Mouse (Mus musculus) megakaryocyte progenitor cell, adult 5-6 weeks (primary cell): Measurements from ENCODE around the gene Dhrs3. TPM values are rescaled to one million over a fixed set of nuclear protein-coding genes. Genes with fewer than 3 reads are reported as not detected.

Experiments used
- ATAC-seq: replicated peaks from 2 replicates; pipeline ENCODE4 v1.8.0; 2016; ENCODE audit warnings: mild to moderate bottlenecking, moderate TSS enrichment, inconsistent platforms; ENCODE audit not compliant: poor library complexity
- total RNA-seq, 2 experiments: library from RNA; stranded (forward) in 1 of 2; stranded (reverse) in 1 of 2; fragments of 157-497, 149-512 nt in 1 of 2; fragments of 200-1000 nt in 1 of 2; gene quantifications; 2 replicates each; pipeline versions ENCODE4 v1.2.3 to v1.2.4; 2015 to 2017

Dhrs3 gene
- total RNA-seq, 2 experiments from 2014 or later = 26.4 to 30.9 TPM

- ATAC-seq = no peak
Measured at GRCm38 (mm10) chr4:144896321-144896720, 3.7 kb downstream of the Dhrs3 start.

- peak; percentile 15 for ATAC-seq
Measured at GRCm38 (mm10) chr4:144898036-144898649, 5.5 kb downstream of the Dhrs3 start.

- no peak for ATAC-seq
Measured at GRCm38 (mm10) chr4:144898737-144899136, 6.1 kb downstream of the Dhrs3 start.

GRCm38 (mm10) chr4:144901561-144902111, 9.0 kb downstream of the Dhrs3 start:
- ATAC-seq = peak; percentile 13

GRCm38 (mm10) chr4:144903088-144903487, 10.5 kb downstream of the Dhrs3 start:
- ATAC-seq = no peak

GRCm38 (mm10) chr4:144903932-144904331, 11.3 kb downstream of the Dhrs3 start:
- ATAC-seq = peak; percentile 41

GRCm38 (mm10) chr4:144905128-144905527, 12.5 kb downstream of the Dhrs3 start:
- no peak for ATAC-seq

- peak; percentile 62 for ATAC-seq
Measured at GRCm38 (mm10) chr4:144906001-144906889, 13.6 kb downstream of the Dhrs3 start.

GRCm38 (mm10) chr4:144906978-144907703, 14.5 kb downstream of the Dhrs3 start:
- no peak for ATAC-seq

- peak; percentile 26 for ATAC-seq
Measured at GRCm38 (mm10) chr4:144908825-144909224, 16.2 kb downstream of the Dhrs3 start.

GRCm38 (mm10) chr4:144910281-144910680, 17.7 kb downstream of the Dhrs3 start:
- ATAC-seq = no peak

- no peak for ATAC-seq
Measured at GRCm38 (mm10) chr4:144913298-144914152, 20.9 kb downstream of the Dhrs3 start.

- no peak for ATAC-seq
Measured at GRCm38 (mm10) chr4:144916520-144916919, 23.9 kb downstream of the Dhrs3 start.

- no peak for ATAC-seq
Measured at GRCm38 (mm10) chr4:144917101-144917500, 24.5 kb downstream of the Dhrs3 start.

GRCm38 (mm10) chr4:144918501-144918900, 25.9 kb downstream of the Dhrs3 start:
- no peak for ATAC-seq

GRCm38 (mm10) chr4:144928693-144929436, 36.2 kb downstream of the Dhrs3 start:
- no peak for ATAC-seq

GRCm38 (mm10) chr4:144929811-144930221, 37.2 kb downstream of the Dhrs3 start:
- no peak for ATAC-seq

- ATAC-seq = peak; percentile 36
Measured at GRCm38 (mm10) chr4:144930366-144930765, 37.7 kb downstream of the Dhrs3 start.

GRCm38 (mm10) chr4:144931167-144931566, 38.5 kb downstream of the Dhrs3 start:
- ATAC-seq = no peak
